Mouse (Mus musculus) kidney, postnatal 14 days (tissue): Measurements from ENCODE around the gene Trim30a.
"Not testable (repeated sequence)": the region's sequence is repeated elsewhere in the genome, so short reads cannot be mapped to it uniquely, and the experiment has no call there.

ENCODE experiments used
- DNase-seq: peaks from one replicate; pipeline ENCODE4 v3.0.0; 2022; ENCODE audit warnings: mixed read lengths

Gene Trim30a

DNA sequence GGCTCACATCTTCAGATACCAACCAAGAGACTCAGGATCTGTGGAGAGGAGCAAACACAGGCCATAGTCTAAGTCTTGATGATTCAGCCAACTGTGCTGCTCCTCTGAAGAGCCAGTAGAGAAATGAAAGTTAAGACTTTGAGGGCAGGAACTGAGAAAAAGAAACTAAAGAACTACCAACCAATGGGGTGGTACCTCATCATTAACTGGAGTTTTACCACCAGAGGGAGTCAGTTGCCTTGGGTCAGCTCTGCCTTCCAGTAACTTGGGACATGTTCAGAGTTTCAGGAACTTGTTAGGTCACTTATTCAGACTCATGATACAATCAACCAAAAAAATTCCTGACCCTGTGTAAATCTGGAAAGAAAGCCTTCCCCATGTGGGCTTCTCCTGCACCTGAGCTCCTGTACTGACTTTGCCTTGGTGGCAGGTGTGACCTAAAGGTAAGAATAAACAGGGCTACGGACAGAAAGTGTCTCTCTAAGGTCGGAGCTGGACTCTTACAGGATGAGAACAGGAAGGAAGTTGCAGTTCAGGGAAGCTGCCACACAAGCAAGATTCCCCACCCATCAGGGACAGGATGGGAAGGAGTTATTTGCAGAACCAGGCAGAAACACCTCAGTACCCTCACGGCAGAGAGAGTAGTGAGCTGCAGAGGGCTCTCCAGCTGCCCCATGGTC lies at the start of gene Trim30a:
Gene Trim30a (minus strand): TSS at position 129 of the 680 bp plus-strand sequence.
- peak; percentile 13 for DNase-seq

DNA sequence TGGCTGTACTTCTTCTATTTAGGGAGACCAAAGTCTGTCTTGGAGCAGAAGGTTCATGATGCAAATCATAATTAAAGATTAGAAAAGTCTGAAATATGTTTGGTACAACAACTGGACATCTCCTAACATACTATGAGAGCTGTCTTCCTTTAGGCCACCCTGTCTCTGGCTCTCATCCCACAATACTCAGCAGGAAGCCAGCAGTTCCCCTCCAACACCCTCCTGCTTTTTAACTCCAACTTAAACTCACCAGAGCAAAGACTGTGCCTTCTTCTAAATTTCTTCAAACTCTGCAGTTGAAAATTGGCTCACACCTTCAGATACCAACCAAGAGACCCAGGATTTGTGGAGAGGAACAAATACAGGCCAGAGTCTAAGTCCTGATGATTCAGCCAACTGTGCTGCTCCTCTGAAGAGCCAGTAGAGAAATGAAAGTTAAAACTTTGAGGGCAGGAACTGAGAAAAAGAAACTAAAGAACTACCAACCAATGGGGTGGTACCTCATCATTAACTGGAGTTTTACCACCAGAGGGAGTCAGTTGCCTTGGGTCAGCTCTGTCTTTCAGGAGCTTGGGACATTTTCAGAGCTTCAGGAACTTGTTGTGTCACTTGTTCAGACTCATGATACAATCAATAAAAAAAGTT lies 42.5 kb upstream of the Trim30a start, which contains the start of gene Trim30d:
Gene Trim30d (minus strand): TSS at position 429 of the 645 bp plus-strand sequence.
- not testable (repeated sequence) for DNase-seq

DNA sequence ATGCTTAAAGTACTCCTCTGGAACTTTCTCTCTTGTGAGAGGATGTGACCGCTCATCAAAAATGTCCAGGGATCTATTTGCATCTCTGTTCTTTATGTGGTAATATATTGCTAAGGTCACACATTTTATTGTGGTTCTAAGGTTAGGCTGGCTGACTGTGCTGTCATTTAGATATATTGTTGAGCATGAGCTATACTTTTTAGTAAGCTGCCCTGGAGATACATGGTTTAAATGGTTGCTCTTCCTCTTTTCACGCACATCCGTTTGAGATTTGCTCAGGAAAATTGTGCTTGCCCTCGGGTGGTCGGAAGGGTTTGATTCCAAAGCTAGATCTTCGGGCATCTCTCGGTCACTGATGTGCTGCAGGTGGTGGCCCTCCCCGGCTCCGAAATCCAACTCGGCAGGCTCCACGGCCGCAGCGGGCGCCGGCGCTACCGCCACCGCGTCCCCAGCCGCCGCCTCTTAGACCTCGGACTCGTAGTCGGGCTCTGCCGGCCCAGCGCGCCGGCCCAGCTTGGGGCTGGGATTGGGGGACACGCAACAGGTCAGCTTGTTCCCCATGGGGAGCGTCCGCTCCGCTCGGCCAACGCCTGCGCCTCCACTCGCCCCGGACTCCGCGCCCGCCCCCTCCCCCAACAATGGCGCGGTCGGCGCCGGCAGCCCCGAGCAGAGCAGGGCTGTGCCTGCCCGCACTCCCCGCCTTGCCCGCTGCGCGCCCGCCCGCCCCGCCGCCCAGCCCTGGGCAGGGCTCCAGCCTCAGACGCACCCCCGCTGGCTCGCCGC lies 36.8 kb upstream of the Trim30a start:
- peak; percentile 1 for DNase-seq

GRCm38 (mm10) chr7:104501186-104501585 lies 36.2 kb upstream of the Trim30a start:
- DNase-seq = not testable (repeated sequence)

GRCm38 (mm10) chr7:104499464-104499863 lies 34.5 kb upstream of the Trim30a start:
- not testable (repeated sequence) for DNase-seq

DNA sequence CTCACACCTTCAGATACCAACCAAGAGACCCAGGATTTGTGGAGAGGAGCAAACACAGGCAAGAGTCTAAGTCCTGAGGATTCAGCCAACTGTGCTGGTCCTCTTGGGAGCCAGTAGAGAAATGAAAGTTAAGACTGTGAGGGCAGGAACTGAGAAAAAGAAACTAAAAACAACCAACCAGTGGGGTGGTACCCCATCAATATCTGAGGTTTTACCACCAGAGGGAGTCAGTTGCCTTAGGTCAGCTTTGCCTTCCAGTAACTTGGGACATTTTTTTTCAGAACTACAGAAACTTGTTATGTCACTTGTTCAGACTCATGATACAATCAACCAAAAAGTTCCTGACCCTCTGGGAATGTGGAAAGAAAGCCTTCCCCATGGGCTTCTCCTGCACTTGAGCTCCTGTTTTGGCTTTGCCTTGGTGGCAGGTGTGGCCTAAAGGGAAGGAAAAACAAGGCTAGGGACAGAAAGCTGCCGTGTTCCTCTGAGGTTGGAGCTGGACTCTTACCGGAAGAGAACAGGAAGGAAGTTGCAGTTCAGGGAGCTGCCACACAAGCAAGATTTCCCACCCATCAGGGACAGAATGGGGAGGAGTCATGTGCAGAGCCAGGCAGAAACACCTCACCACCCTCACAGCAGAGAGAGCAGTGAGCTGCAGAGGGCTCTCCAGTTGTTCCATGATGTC lies 18.9 kb downstream of the Trim30a start:
- peak; percentile 21 for DNase-seq

DNA sequence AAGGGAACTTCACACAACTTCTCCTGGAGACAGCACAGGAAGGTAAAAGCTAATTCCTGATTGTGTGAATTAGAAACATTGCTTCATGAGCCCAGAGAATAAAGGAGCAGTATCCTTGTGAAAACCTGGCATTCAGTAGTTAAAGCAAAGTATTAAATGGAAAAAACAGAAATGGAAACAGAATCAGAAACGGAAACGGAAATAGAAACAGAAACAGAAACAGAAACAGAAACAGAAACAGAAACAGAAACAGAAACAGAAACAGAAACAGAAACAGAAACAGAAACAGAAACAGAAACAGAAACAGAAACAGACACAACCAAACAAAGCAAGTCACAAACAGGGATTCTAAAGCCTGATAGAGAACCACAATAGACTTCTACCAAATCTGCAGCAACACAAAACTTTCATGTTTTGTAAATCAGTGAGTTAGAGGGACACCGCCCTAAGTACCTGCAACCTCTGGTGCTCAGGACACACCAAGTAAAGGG lies 60.5 kb downstream of the Trim30a start:
- DNase-seq = no peak

- peak; percentile 3 for DNase-seq
Observed at GRCm38 (mm10) chr7:104401140-104401539, 63.9 kb downstream of the Trim30a start.

GRCm38 (mm10) chr7:104400698-104401097 lies 64.3 kb downstream of the Trim30a start, which contains the start of gene Trim30c:
Trim30c (minus strand) TSS chr7:104400837.
- no peak for DNase-seq

DNA sequence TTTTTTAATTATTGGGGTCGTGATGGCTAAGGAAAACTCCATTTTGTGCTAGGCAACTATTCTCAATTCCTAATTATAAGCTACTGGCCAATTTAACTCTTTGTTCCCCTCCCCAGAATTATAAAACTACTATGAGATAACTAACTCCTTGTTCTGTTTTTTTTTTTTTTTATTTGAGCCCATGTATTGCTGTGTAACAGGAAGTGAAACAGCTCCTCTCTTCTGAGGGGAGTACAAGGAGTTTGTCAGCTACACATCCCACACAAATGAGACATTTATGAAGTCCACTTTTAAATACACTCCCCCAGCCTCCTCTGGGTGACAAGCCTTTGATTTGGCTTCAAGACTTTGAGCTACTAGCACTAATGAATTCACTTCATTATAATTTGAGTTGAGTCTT lies 66.5 kb downstream of the Trim30a start:
- no peak for DNase-seq

DNA sequence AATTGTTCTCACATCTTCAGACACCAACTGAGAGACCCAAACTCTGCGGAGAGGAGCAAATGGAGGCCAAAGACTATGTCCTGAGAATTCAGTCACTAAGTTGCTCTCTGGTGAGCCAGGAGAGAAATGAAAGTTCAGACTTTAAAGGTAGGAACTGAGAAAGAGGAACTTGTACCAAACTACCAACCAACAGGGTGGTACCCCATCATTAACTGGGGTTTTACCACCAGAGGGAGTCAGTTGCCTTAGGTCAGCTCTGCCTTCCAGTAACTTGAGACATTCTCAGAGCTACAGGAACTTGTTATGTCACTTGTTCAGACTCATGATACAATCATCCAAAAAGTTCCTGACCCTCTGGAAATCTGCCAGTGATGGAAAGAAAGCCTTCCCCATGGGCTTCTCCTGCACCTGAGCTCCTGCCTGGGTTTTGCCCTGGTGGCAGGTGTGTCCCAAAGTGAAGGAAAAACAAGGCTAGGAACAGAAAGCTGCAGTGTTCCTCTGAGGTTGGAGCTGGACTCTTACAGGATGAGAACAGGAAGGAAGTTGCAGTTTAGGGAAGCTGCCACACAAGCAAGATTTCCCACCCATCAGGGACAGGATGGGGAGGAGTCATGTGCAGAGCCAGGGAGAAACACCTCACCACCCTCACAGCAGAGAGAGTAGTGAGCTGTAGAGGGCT lies 95.1 kb downstream of the Trim30a start, which contains the start of gene Trim30b:
Gene Trim30b (minus strand): TSS at position 149 of the 679 bp plus-strand sequence.
- peak; percentile 3 for DNase-seq

DNA sequence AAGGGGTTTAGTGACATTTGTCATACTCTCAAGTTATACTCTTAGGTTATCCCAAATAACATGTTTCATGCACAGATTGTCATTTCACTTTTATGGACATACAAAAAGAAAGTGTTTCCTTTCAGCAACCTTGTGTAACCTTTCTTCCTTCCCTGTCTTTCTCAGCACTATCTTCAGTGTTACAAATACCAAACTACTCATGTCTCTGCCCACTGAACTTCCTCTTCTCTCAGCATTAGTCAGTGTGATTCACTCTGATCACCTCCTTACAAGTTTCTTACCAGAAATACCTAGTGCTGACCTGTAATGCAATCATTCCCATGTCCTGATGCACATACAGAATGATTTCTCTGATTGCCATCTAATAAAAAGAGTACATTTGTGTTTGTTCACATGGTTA lies 98.7 kb downstream of the Trim30a start:
- no peak for DNase-seq
